Mouse (Mus musculus): ENCODE data around the gene Sox3.

Sox3 gene

GRCm38 (mm10) chrX:60892801-60893681 lies at the start of gene Sox3:
Gene Sox3, minus strand, starts transcription at chrX:60893430.
- in situ Hi-C loops (cut with MboI, MseI): no loop called here

GRCm38 (mm10) chrX:60940225-60940624 lies 47.0 kb upstream of the Sox3 start:
- in situ Hi-C loops (cut with MboI, MseI): no loop called here

GRCm38 (mm10) chrX:60899546-60899945 lies 6.3 kb upstream of the Sox3 start:
- in situ Hi-C loops (cut with MboI, MseI): no loop called here

GRCm38 (mm10) chrX:60898641-60899040 lies 5.4 kb upstream of the Sox3 start:
- in situ Hi-C loops (cut with MboI, MseI): no loop called here

GRCm38 (mm10) chrX:60896296-60896695 lies 3.1 kb upstream of the Sox3 start:
- in situ Hi-C loops (cut with MboI, MseI): no loop called here

- in situ Hi-C loops (cut with MboI, MseI): no loop called here
Measured at GRCm38 (mm10) chrX:60895416-60895815, 2.2 kb upstream of the Sox3 start.

GRCm38 (mm10) chrX:60893720-60894543 lies 702 bp upstream of the Sox3 start:
- in situ Hi-C loops (cut with MboI, MseI): no loop called here

- in situ Hi-C loops (cut with MboI, MseI): no loop called here
Measured at GRCm38 (mm10) chrX:60892098-60892800, 981 bp downstream of the Sox3 start.

- in situ Hi-C loops (cut with MboI, MseI): no loop called here
Measured at GRCm38 (mm10) chrX:60891329-60892095, 1.7 kb downstream of the Sox3 start.

- in situ Hi-C loops (cut with MboI, MseI): no loop called here
Measured at GRCm38 (mm10) chrX:60890651-60891050, 2.6 kb downstream of the Sox3 start.

- in situ Hi-C loops (cut with MboI, MseI): no loop called here
Measured at GRCm38 (mm10) chrX:60889956-60890485, 3.2 kb downstream of the Sox3 start.
